Mouse (Mus musculus): Measurements from ENCODE around the gene Dntt. TPM values are rescaled to one million over a fixed set of nuclear protein-coding genes. Genes with fewer than 3 reads are reported as not detected.

Dntt gene
- total RNA-seq, 4 experiments from 2014 or later = 0.13 to 0.16 TPM; not detected in 2

- no peak for DNase-seq (ENCODE audit: low spot score in 2 of 2)
Measured at GRCm38 (mm10) chr19:41008674-41009395, 20.2 kb upstream of the Dntt start.

GRCm38 (mm10) chr19:41011676-41012075 lies 17.4 kb upstream of the Dntt start:
- DNase-seq (ENCODE audit: low spot score in 2 of 2) = no peak

- no peak for DNase-seq (ENCODE audit: low spot score in 2 of 2)
Measured at GRCm38 (mm10) chr19:41013591-41013990, 15.5 kb upstream of the Dntt start.

GRCm38 (mm10) chr19:41014003-41014402 lies 15.1 kb upstream of the Dntt start:
- DNase-seq (ENCODE audit: low spot score in 2 of 2) = no peak

GRCm38 (mm10) chr19:41015951-41016716 lies 12.9 kb upstream of the Dntt start:
- DNase-seq (ENCODE audit: low spot score in 2 of 2) = no peak

- no peak for DNase-seq (ENCODE audit: low spot score in 2 of 2)
Measured at GRCm38 (mm10) chr19:41019164-41019675, 9.9 kb upstream of the Dntt start.

GRCm38 (mm10) chr19:41020537-41020936 lies 8.5 kb upstream of the Dntt start:
- no peak for DNase-seq (ENCODE audit: low spot score in 2 of 2)

GRCm38 (mm10) chr19:41022244-41022643 lies 6.8 kb upstream of the Dntt start:
- DNase-seq (ENCODE audit: low spot score in 2 of 2) = no peak

GRCm38 (mm10) chr19:41026551-41026950 lies 2.5 kb upstream of the Dntt start:
- DNase-seq (ENCODE audit: low spot score in 2 of 2) = no peak

- DNase-seq (ENCODE audit: low spot score in 2 of 2) = no peak
Measured at GRCm38 (mm10) chr19:41027024-41027423, 2.1 kb upstream of the Dntt start.

GRCm38 (mm10) chr19:41027601-41028000 lies 1.5 kb upstream of the Dntt start:
- DNase-seq (ENCODE audit: low spot score in 2 of 2) = no peak

- no peak for DNase-seq (ENCODE audit: low spot score in 2 of 2)
Measured at GRCm38 (mm10) chr19:41030161-41030560, 1.1 kb downstream of the Dntt start.

- DNase-seq (ENCODE audit: low spot score in 2 of 2) = no peak
Measured at GRCm38 (mm10) chr19:41031009-41031408, 1.9 kb downstream of the Dntt start.

- DNase-seq (ENCODE audit: low spot score in 2 of 2) = no peak
Measured at GRCm38 (mm10) chr19:41031869-41032268, 2.8 kb downstream of the Dntt start.

GRCm38 (mm10) chr19:41035809-41036551 lies 6.9 kb downstream of the Dntt start:
- DNase-seq (ENCODE audit: low spot score in 2 of 2) = no peak

- DNase-seq (ENCODE audit: low spot score in 2 of 2) = no peak
Measured at GRCm38 (mm10) chr19:41039110-41039509, 10.0 kb downstream of the Dntt start.

- no peak for DNase-seq (ENCODE audit: low spot score in 2 of 2)
Measured at GRCm38 (mm10) chr19:41045091-41045770, 16.2 kb downstream of the Dntt start.

GRCm38 (mm10) chr19:41047437-41048186 lies 18.5 kb downstream of the Dntt start:
- DNase-seq (ENCODE audit: low spot score in 2 of 2) = no peak

- no peak for DNase-seq (ENCODE audit: low spot score in 2 of 2)
Measured at GRCm38 (mm10) chr19:41048187-41048559, 19.1 kb downstream of the Dntt start.

- no peak for DNase-seq (ENCODE audit: low spot score in 2 of 2)
Measured at GRCm38 (mm10) chr19:41051714-41052113, 22.6 kb downstream of the Dntt start.

GRCm38 (mm10) chr19:41052247-41052646 lies 23.2 kb downstream of the Dntt start:
- no peak for DNase-seq (ENCODE audit: low spot score in 2 of 2)
